Mouse (Mus musculus): ENCODE results near the gene Dnajc30.
"Not testable (repeated sequence)": the region's sequence is repeated elsewhere in the genome, so short reads cannot be mapped to it uniquely, and the experiment has no call there.

The Dnajc30 gene

GRCm38 (mm10) chr5:135053356-135053755 lies 10.6 kb upstream of the Dnajc30 start:
- DNase-seq (ENCODE audit: low read depth in 1 of 2, low spot score in 2 of 2): no peak

- DNase-seq (ENCODE audit: low read depth in 1 of 2, low spot score in 2 of 2): no peak
These were observed 372 bp downstream of the Dnajc30 start for GRCm38 (mm10) chr5:135064382-135064766.

DNA sequence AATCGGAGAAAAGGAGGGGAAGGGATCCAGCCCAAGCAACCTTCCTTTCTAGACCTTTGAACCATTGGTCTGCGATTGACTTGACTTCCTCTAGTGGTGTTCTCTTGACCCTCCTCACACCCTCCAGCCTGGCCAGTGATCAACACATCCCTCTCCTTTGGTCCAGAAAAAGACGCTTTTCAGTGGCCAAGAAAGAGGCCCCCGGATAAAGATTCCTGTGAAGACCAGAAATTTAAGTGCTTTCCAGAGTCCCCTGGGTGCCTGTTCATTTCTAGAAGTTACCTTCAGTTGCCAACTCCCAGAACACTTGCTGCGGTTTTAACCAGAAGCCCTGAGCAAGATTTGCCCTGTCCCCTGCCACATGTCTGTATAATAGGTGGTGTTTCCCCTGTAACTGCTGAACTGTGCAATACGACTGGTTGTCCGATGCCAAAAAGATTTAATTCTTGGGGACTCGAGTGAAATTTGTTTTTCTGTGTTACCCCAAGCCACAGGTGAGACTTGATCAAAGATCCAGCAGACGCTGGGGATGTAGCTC lies 976 bp downstream of the Dnajc30 start, which contains the start of gene Bud23:
Bud23 (minus strand) TSS at position 51 of the 538 bp plus-strand sequence.
- not testable (repeated sequence) for DNase-seq (ENCODE audit: low read depth in 1 of 2, low spot score in 2 of 2)

- no peak for DNase-seq (ENCODE audit: low read depth in 1 of 2, low spot score in 2 of 2)
These were observed 2.0 kb downstream of the Dnajc30 start for GRCm38 (mm10) chr5:135066008-135066407.

DNA sequence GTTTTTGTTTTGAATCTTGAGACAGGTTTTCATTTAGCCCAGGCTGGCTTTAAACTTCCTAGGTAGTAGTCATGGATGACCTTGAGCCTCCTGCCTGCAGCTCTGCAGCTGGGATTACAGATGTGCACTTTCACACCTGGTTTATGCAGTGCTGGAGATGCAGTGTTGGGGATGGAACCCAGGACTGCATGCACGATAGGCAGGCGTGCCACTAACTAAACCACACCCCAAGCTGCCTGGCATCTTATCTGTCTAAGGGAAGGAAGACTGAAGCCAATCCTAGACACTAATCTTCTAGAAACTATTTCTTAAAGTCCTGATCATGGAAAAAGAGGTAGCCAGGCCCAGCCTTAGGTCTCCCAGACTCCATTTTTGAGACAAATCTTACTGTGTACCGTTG lies 6.4 kb downstream of the Dnajc30 start:
- no peak for DNase-seq (ENCODE audit: low read depth in 1 of 2, low spot score in 2 of 2)

- no peak for DNase-seq (ENCODE audit: low read depth in 1 of 2, low spot score in 2 of 2)
These were observed 8.1 kb downstream of the Dnajc30 start for GRCm38 (mm10) chr5:135072061-135072460.

DNA sequence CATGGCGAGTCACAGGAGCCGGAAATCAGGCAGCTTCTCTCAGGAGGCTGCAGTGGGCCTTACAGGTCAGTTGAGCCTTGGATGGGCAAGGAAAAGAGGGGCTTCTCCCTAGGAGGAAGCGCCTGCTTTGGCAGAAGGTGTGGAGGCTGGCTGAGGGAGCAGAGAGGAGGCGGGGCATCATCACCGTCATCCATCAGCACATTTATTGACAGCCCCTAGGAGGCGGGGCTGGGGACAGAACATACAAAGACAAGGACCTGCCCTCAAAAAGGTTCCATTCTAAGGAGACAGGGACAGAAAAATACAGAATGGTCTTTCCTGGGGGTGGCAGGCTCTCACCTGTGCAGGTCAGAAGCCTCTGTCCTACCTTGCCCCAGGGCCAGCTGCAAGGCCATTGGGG lies 8.7 kb downstream of the Dnajc30 start:
- no peak for DNase-seq (ENCODE audit: low read depth in 1 of 2, low spot score in 2 of 2)

DNA sequence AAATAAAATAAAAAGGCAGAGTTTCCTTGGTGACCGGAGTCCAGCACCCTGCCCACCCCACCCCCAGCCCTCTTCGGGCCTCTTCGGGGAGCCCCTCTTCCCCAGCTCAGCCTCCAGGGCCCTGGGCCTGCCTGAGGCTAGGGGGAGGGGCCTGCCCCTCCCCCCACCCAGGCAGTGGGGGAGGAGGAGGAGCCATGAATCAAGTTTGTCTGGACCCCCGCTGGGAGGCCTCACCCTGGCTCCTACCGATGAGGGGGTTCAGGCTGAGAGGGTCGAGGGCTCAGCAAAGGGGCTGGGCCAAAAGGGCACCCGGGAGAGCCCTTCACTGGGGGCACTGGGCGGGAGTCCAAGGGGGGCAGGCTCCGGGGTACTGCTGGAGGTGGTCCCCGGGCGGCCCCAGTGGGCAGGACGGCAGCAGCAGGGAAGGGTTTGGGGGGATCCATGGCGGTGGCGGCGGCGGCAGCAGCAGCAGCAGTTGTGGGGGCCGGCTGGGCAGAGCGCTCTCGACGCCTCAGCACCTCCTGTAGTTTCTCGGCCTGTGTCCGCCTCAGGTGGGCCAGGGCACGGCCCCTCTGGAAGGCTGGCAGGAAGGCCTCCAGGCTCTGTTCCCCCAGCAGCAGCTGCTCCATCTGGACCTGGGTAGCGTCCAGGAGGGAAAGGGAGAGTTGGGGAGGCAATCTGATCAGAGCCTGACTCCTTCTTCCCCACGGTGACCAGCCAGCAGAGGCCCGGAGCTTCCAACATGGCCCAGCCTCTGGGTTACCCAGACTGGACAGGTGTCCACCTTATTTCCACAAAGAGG lies 9.5 kb downstream of the Dnajc30 start:
- DNase-seq (ENCODE audit: low read depth in 1 of 2, low spot score in 2 of 2): no peak

GRCm38 (mm10) chr5:135075655-135076054 lies 11.7 kb downstream of the Dnajc30 start:
- DNase-seq (ENCODE audit: low read depth in 1 of 2, low spot score in 2 of 2): no peak

DNA sequence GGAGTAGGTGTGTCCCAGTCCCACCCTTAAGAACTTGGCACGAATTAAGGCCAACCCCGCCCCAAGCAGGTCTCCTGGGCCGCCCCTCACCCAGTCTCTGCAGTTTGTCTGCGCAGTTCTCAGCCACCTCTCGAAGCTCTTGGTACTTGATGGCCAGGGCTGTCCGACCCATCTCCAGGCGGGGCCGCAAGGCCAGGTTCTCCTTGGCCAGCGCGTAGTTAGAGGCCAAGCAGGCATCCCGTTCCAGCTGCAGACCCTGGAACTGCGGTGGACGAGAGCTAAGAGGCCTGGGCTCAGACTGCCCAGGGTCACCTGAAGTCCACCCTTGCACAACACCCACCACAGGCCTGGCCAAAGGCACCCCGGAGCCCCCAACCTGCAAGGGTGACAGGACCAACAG lies 12.4 kb downstream of the Dnajc30 start:
- no peak for DNase-seq (ENCODE audit: low read depth in 1 of 2, low spot score in 2 of 2)

DNA sequence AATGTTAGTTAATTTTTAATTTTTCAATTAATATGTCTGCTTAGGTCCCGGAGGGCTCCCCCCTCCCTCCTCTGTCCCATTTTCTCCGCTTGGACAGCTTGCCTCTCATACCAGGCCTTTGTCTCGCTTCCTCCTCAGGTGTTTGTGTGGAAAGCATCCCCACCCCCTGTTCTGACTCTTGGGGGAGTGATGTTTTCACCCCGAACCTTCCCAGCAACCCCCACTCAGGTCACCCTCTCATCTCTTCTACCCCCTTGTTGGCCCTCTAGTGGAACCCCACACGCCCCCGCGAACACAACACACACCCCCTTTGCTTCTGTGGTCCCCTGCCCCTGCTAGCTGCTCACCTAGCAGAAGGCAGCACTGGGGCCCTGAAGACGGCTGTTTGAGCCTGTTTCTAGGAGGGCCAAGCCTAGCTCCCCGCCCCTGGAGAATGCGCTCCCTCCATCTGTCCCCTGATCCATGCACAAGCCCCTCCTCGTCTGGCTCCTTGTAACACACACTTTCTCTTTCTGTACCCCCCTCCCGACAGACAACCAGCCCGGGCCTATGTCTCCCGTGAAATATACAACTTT lies 13.0 kb downstream of the Dnajc30 start:
- no peak for DNase-seq (ENCODE audit: low read depth in 1 of 2, low spot score in 2 of 2)

DNA sequence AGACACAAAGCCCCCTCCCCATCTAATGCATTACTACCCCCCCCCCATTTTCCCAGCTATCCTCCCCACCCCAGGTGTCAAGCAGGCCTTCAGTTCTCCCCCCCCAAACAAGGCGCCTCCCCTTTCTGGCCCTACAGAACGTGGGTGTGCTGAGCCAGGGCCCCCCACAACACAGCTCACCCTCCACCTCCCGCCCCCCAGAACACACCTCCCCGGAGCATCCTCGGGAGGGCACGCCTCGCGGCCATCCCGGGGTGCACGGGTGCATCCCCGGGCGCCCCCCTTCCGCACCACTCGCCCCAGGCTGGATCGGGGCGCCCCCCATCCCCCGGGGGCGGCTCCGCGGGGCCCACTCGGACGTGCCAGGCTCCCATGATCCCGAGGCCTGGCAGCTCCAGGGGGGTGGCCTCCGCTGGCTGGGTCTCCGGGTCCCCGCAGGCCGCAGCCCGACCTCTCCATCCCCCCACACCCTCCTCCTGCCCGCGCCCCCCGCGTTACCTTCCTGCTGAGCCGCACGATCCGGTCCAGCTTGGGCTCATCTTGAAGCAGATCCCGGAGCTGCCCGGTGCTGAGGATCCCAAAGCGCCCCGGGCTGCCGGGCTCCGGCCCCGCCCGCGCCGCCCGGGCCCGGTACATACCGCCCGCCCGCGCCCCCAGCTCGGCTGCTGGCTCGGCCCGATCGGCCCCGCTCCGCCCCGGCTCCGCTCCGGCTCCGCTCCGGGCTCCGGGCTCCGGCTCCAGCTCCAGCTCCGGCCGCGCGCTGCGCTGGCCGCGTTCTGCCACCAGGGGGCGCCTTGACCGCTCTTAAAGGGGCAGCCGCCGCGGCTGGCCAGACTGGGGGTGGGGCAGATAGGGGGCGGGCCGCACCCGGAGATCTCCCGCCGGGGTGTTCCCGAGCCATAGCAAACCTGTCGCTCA lies 13.8 kb downstream of the Dnajc30 start, which contains the start of gene Vps37d:
Vps37d (minus strand) TSS at position 703 of the 918 bp plus-strand sequence.
- peak; percentile 48 to 78 for DNase-seq (ENCODE audit: low read depth in 1 of 2, low spot score in 2 of 2)

DNA sequence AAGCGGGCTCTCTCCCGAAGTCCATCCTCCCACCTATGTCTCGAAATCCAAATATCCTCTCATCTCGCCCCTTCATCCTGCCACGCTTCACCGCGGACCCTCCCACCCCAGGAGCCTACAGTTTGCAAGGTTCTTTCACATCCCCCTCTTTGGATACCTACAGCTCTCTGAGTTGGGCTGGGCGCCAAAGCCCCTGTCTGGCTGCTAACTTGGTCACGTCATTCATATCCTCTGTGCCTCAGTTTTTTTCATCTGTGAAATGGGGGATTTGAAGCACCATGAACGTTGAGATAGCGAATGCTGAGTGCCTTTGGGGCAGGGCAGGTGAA lies 14.4 kb downstream of the Dnajc30 start:
- DNase-seq (ENCODE audit: low read depth in 1 of 2, low spot score in 2 of 2): no peak

- DNase-seq (ENCODE audit: low read depth in 1 of 2, low spot score in 2 of 2): no peak
These were observed 15.6 kb downstream of the Dnajc30 start for GRCm38 (mm10) chr5:135079578-135079977.

GRCm38 (mm10) chr5:135080539-135080938 lies 16.5 kb downstream of the Dnajc30 start:
- no peak for DNase-seq (ENCODE audit: low read depth in 1 of 2, low spot score in 2 of 2)

DNA sequence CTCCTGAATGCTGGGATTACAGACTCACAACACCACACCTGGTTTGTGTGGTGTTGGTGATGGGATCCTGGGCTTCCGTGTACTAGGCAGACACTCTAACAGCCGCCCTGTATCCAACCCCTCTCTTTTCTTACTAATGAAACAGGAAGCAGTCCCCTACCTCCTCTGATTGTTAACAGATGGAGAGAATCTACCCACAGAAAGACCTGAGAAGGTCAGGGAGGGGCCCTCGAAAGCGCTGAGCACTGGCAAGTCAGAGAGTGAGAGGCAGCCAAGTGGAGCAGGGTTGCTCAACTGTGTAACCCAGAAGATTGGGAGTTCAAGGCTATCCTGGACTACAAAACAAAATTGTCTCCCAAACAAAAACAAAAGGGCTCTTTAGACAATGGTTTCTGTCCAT lies 22.9 kb downstream of the Dnajc30 start:
- no peak for DNase-seq (ENCODE audit: low read depth in 1 of 2, low spot score in 2 of 2)

- DNase-seq (ENCODE audit: low read depth in 1 of 2, low spot score in 2 of 2): no peak
These were observed 25.7 kb downstream of the Dnajc30 start, which contains the start of gene Mlxipl for GRCm38 (mm10) chr5:135089653-135090052. Gene Mlxipl (plus strand): TSS chr5:135089890.

- no peak for DNase-seq (ENCODE audit: low read depth in 1 of 2, low spot score in 2 of 2)
These were observed 37.0 kb downstream of the Dnajc30 start for GRCm38 (mm10) chr5:135100981-135101380.

DNA sequence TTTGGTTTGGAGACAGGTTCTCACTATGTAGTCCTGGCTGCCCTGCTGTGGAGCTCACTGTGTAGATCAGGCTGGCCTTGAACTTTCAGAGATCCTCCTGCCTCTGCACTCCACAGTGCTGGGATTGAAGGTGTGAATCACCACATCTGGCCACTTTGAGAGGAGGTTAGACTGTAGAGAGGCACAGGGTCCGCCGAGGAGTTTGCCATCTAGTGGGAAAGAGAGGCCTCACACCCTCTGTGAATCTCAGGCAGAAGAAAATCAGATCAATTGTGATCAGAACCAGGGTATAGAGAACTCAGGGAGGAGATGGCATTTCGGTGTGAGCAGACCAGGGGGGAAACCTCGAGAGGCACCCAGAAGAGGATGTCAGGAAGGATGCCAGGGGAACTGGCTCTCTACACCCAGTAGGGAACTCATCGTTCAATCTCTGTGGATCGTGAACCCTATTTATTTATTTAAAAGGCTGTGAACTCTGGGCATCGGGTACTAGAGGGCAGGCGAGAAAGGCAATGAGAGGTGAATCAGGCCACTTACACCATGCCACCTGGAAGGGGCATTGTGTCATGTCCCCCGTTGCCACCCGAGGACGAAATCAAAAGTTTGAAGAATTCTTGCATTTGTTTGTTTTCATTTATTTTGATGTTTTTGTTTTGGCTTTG lies 40.1 kb downstream of the Dnajc30 start:
- DNase-seq (ENCODE audit: low read depth in 1 of 2, low spot score in 2 of 2): no peak

DNA sequence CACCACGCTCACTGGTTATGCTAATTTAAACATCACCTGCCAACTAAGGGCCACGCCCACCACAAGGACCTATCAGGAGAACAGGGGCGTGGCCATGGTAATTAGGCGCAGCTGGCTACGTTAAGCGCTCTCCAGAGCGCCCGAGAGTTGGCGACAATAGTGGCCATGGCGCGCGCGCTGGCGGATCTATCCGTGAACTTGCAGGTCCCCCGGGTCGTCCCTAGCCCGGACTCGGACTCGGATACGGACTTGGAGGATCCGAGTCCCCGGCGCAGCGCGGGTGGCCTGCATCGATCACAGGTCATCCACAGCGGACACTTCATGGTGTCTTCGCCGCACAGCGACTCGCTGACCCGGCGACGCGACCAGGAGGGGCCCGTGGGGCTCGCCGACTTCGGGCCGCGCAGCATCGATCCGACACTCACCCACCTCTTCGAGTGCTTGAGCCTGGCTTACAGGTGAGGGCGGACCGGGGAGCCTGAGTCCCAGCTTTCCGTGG lies 42.8 kb downstream of the Dnajc30 start:
- DNase-seq (ENCODE audit: low read depth in 1 of 2, low spot score in 2 of 2): no peak
